Mouse (Mus musculus) layer of hippocampus, adult 18-20 months (tissue): ENCODE measurements at regions not wholly inside any gene's neighbourhood (a gene's known extent, or its start where the extent isn't known, plus 50 kb on each side); places are given as distances from the start of the nearest gene placed in this dataset.

ENCODE experiments used
- DNase-seq, 2 experiments: peaks; one replicate each; pipeline ENCODE4 v3.0.0; 2022; ENCODE audit warnings: low spot score in 2 of 2

GRCm38 (mm10) chr13:73405720-73406629 is 61.0 kb upstream of the Lpcat1 start:
- peak in 1 of 2 experiments; percentile 17 for DNase-seq

DNA sequence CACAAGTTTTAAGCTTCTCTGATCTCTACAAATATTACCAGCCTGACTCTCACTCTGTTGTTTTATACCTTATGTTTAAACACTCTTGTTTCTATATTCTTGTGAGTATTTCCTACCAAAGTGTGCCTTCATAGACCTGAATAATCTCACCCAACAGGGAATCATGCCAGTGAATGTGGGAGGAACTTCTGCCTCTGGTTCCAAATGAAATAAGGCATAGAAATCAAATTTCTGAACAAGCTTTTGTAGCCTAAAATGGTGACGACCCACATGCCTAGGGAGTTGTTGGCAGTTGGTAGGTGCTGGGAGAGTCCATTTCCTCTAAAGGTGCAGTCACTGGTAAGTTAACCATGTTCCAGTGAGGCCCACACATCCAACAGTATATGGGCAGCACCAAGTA is 66.1 kb upstream of the Lpcat1 start:
- peak in 1 of 2 experiments; percentile 43 for DNase-seq

DNA sequence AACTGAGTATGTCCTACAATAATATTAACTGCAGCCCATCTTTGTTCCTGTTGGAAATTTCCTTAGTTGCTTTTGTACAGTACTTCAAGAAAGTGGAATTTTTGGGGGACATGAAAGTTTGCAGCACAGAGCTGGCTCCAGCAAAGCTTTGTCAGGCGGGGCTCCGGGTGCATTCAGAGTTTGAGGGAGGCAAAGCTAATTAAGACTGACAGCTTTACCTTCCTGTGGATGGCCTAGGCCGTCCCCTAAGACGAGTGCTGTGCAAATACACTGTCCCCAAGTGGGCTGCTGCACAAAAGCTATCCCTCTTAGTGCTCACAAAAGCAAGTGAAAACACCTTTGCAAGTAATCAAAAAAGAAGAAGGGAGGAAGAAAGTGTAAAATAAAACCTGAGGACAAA is 68.7 kb upstream of the Ndufs6 start:
- DNase-seq: no peak

DNA sequence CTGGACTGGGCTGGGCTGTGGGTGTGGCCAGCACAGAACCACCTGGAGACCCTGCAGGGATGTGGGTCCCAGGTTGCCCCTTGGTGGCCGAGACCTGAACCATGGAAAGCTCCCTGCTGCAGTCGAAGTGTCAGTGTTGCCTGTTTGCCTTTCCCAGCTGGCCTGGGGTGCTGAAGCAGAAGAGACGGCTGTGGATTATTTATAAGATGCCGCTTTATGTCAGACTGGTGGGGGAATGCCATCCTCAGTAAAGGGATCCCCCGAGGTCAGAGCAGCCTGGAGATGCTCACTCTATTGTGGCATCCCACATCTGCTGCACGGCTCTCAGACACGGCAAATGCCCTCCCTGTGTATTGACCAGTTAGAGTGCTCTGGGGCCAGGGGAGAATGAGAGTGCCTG is 67.5 kb upstream of the Ndufs6 start:
- no peak for DNase-seq

- DNase-seq: no peak
Measured at GRCm38 (mm10) chr13:73389051-73389450, 60.7 kb upstream of the Ndufs6 start.

GRCm38 (mm10) chr13:73383585-73383984 is 55.2 kb upstream of the Ndufs6 start:
- DNase-seq: peak in 1 of 2 experiments; percentile 37
